Mouse (Mus musculus) urinary bladder, postnatal 14 days (tissue): ENCODE data around the gene Ppp1r3f.

Experiments
- DNase-seq: peaks from one replicate; pipeline ENCODE4 v3.0.0; 2021; ENCODE audit warnings: low spot score

Gene Ppp1r3f

GRCm38 (mm10) chrX:7553474-7553873 lies 20.6 kb downstream of the Ppp1r3f start:
- no peak for DNase-seq

- DNase-seq = no peak
These were observed 49.1 kb downstream of the Ppp1r3f start for GRCm38 (mm10) chrX:7524961-7525360.
